Mouse (Mus musculus) G1E (cell line): ENCODE results near the gene Psors1c2.

Experiments used
- CTCF ChIP-seq: IDR thresholded peaks from 2 replicates; pipeline ENCODE4 v1.5.1; 2012; ENCODE audit warnings: low read depth, low read length, inconsistent platforms, mixed read lengths
- GATA1 ChIP-seq: IDR thresholded peaks from 2 replicates; pipeline ENCODE4 v1.6.1; 2012; ENCODE audit warnings: borderline replicate concordance, low read length, inconsistent platforms, mixed read lengths
- POLR2AphosphoS5 ChIP-seq: IDR thresholded peaks from 2 replicates; pipeline ENCODE4 v1.6.1; 2012; ENCODE audit warnings: low read depth, low read length, inconsistent platforms; ENCODE audit not compliant: insufficient replicate concordance

DNA sequence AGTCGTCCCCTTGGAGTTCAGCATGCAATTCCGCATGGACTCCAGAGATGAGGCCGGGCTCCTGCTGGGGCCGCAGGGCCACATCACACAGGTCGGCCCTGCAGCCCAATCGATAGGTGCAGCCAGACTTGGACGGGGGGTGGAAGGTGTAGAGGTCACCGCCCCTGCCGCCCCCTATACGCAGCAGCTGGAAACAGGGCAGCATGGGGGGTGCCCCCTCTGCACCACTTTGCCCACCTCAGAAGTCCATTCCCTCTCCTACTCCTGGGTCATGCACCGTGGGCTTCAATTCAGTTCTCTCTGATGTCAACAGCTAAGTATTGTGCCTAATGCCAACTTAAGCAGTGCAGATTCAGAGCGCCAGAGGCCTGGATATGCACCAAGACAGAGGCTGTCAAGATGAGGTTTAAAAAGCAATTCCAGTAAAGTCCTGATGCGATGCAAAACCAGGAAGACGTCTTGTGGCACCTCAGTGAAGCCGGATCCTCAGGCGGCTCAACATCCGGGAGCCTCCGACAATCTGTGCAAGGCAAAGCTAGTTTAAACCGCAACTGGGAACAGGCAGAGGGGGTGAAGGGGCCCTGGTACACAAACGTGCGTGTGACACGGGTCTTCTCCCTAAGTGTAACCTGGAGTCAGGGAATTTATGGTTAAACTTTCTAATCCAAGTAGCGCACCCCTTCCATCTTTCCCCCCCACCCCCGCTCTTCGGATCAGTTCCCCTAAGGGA, 16.9 kb upstream of the Psors1c2 start:
- TF ChIP-seq CTCF (no peak), GATA1 (no peak), POLR2AphosphoS5 (no peak)
